Mouse (Mus musculus): ENCODE data around the gene Rbm26. TPM values are rescaled to one million over a fixed set of nuclear protein-coding genes. Genes with fewer than 3 reads are reported as not detected.

Rbm26 gene
- 9.9 and 11.2 TPM in 2 replicates for polyA plus RNA-seq (2012)

DNA sequence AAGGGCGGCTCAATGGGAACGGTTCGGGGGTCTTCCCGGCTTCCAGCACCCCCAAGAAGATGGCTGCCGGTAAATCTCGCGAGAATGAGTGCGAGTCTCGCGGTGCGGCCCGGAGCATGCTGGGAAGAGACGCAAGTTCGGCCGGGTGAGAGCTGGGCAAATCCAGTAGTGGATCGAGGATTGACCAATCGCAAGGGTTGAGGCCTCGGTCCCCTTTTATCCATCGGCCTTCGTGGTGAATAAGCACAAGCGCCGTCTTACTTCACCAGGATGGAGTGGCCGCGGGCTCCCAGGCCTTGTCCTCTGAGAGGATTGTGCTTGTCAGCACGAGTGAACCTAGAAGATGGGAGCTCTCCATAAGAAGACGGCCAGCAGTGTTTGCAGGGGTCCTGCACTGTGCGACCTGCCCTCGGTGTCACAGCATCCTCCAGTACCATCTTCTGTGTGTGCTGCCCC lies at the start of gene Rbm26:
Rbm26 (minus strand) TSS at position 90 of the 456 bp plus-strand sequence.

Other genes with a start within 250 kb of the Rbm26 start
- gene Ndfip2, start 81.2 kb upstream of the Rbm26 start, polyA plus RNA-seq (2012), result 5.0 and 5.5 TPM in 2 replicates

Measured in megakaryocyte-erythroid progenitor cell, adult 5 weeks (primary cell).